ENCODE assay signal across 8 mouse cellular contexts in the genomic region with DNA sequence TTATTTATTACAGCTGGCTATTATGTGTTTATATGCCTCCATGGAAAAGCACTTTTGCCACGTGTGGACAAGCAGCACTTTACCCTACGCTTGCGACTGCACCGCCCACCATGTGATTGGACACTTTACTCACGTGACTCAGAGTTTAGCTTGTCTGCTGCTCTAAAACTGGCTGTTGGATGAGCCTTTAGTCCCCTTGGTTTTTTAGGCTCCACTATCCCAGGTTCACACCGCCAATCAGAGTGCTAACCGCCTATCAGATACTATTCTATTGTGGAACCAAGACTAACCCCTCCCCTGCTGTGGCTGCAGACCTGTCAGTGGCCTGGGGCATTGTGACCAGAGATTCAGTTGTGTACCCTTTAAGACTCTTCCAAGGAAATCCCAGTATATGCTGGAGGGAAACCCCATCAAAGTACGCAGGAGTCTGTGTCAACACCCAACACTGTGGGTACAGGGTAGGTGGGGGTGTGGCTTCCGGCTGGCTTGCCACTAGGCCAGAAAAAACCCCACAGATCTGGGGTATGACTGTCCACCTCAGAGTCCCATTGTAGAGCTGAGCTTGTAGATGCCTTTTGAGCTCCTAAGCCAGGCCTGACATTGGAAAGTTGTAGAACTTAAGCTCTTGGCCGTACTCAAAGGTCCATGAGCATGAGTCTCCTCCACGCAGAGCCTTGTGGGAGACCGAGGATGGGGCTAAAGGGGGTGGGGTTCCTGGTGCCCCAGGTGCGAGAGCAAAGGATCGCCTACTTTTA. TPM values are rescaled to one million over a fixed set of nuclear protein-coding genes. Genes with fewer than 3 reads are reported as not detected.
A peak's percentile ranks its signal among the peaks of the same experiment; 100 is the strongest.
DNase-seq lines count a peak whose midpoint lies in the region; ATAC-seq lines count a peak whose summit lies in the region.
"Had no signal": no experiment of that assay in that cellular context is flagged by ENCODE, and none has a peak within 500 bp of the region (broad histone marks: within the 10 kb centered on the region; RNA-seq: fewer than 3 reads in every experiment).

No protein-coding gene starts in this region.

- peak; percentile 55 for DNase-seq in lung, postnatal 25 days (ENCODE audit: low spot score)
- DNase-seq in splenic B cell, adult 2 months (ENCODE audit: low read depth, low spot score), result peak; percentile 83
- no peak for DNase-seq in midbrain, embryonic 14.5 days
- DNase-seq in left cerebral cortex, postnatal 14 days (ENCODE audit: low spot score in 2 of 2), result no peak
- DNase-seq: heart, postnatal 14 days had no signal

- H3K27ac ChIP-seq in midbrain, embryonic 13.5 days, result no peak overlapping the region
- no peak overlapping the region for H3K27ac ChIP-seq in midbrain, embryonic 14.5 days (replicated peaks; ENCODE audit: low read depth, low read length)

- H3K9me3 ChIP-seq in midbrain, embryonic 13.5 days, result no peaks in the 10 kb centered on the region
- no peaks in the 10 kb centered on the region for H3K9me3 ChIP-seq in midbrain, embryonic 14.5 days (ENCODE audit: control insufficient read depth, low read length)

- no peaks in the 10 kb centered on the region for H3K36me3 ChIP-seq in splenic B cell, adult 2 months (ENCODE audit: control insufficient read depth, insufficient read depth, low read length, poor library complexity, severe bottlenecking)
- H3K36me3 ChIP-seq in midbrain, embryonic 13.5 days, result no peaks in the 10 kb centered on the region
- no peaks in the 10 kb centered on the region for H3K36me3 ChIP-seq in midbrain, embryonic 14.5 days (ENCODE audit: control insufficient read depth, insufficient read depth, low read length)

- peaks cover 16% of the 10 kb centered on the region for H3K4me1 ChIP-seq in midbrain, embryonic 13.5 days (replicated peaks)
- H3K4me1 ChIP-seq in midbrain, embryonic 14.5 days (ENCODE audit: control insufficient read depth, insufficient read depth, low read length), result peaks cover 10% of the 10 kb centered on the region

- intact Hi-C loops in left cerebral cortex, postnatal 14 days (cut with DNase I), result no loop called here

- peak; percentile 63 for ATAC-seq in CD4-positive, CD25-positive, alpha-beta regulatory T cell, adult 4 months
- ATAC-seq in activated CD4-positive, CD25-positive, alpha-beta regulatory T cell, adult 4 months, result peak; percentile 62
- no peak for ATAC-seq in midbrain, embryonic 13.5 days
- no peak for ATAC-seq in midbrain, embryonic 14.5 days (ENCODE audit: low FRiP score, low TSS enrichment)

- H3K4me2 ChIP-seq in midbrain, embryonic 13.5 days (replicated peaks), result no peak overlapping the region
- no peak overlapping the region for H3K4me2 ChIP-seq in midbrain, embryonic 14.5 days (ENCODE audit: low read length)

- no peak overlapping the region for H3K4me3 ChIP-seq in midbrain, embryonic 13.5 days (replicated peaks)
- no peak overlapping the region for H3K4me3 ChIP-seq in midbrain, embryonic 14.5 days (replicated peaks; ENCODE audit: low read depth, low read length)

- WGBS in midbrain, embryonic 13.5 days, result 65% methylated on average over 14 of the region's 14 CpGs
- 65% methylated on average over 14 of the region's 14 CpGs for WGBS in midbrain, embryonic 14.5 days

- H3K27me3 ChIP-seq in splenic B cell, adult 2 months (ENCODE audit: control insufficient read depth, insufficient read depth, low read length, poor library complexity, severe bottlenecking), result no peaks in the 10 kb centered on the region
- peaks cover 17% of the 10 kb centered on the region for H3K27me3 ChIP-seq in midbrain, embryonic 13.5 days
- no peaks in the 10 kb centered on the region for H3K27me3 ChIP-seq in midbrain, embryonic 14.5 days (ENCODE audit: control insufficient read depth, insufficient read depth, low read length)

- no peak overlapping the region for H3K9ac ChIP-seq in midbrain, embryonic 13.5 days (replicated peaks)
- H3K9ac ChIP-seq in midbrain, embryonic 14.5 days (replicated peaks; ENCODE audit: low read length), result no peak overlapping the region

RNA-seq across cellular contexts. Expression of a gene that starts 32.8 kb away (rescaled TPM):
- 1 to 10 TPM in 1 of 2 experiments, under 1 TPM in 1; 0.65 to 9.4 TPM for polyA plus RNA-seq in CD4-positive, CD25-positive, alpha-beta regulatory T cell, adult 4 months (2017; shearing (Covaris generic))
- 1 to 10 TPM in 1 of 2 experiments, under 1 TPM in 1; 0.79 to 2.5 TPM for polyA plus RNA-seq in activated CD4-positive, CD25-positive, alpha-beta regulatory T cell, adult 4 months (2017; shearing (Covaris generic))
- polyA plus RNA-seq in midbrain, embryonic 13.5 days (2015; fragmentation: Nextera tagmentation; extraction: Ambion mirVana), result 3.2 and 3.3 TPM in 2 replicates
- polyA plus RNA-seq in midbrain, embryonic 14.5 days (2014; fragmentation: Nextera tagmentation; extraction: Ambion mirVana), result 4.4 and 4.9 TPM in 2 replicates
- 1 to 10 TPM; 4.8 to 9.0 TPM for total RNA-seq in left cerebral cortex, postnatal 14 days (2021)

RNA-seq across cellular contexts. Expression of a gene that starts 45.8 kb away (rescaled TPM):
- 10 to 100 TPM; 11.0 to 13.9 TPM for polyA plus RNA-seq in CD4-positive, CD25-positive, alpha-beta regulatory T cell, adult 4 months (2017; shearing (Covaris generic))
- polyA plus RNA-seq in activated CD4-positive, CD25-positive, alpha-beta regulatory T cell, adult 4 months (2017; shearing (Covaris generic)), result 10 to 100 TPM; 14.6 to 18.4 TPM
- 398 and 461 TPM in 2 replicates for polyA plus RNA-seq in midbrain, embryonic 13.5 days (2015; fragmentation: Nextera tagmentation; extraction: Ambion mirVana)
- 533 and 550 TPM in 2 replicates for polyA plus RNA-seq in midbrain, embryonic 14.5 days (2014; fragmentation: Nextera tagmentation; extraction: Ambion mirVana)
- 100 to 1,000 TPM; 486 to 490 TPM for total RNA-seq in left cerebral cortex, postnatal 14 days (2021)

Comparison
In these comparisons a context has a peak if more than half of its experiments do, and no peak if none do; other contexts are left out.
1. ATAC-seq: peak in CD4-positive, CD25-positive, alpha-beta regulatory T cell, adult 4 months (single experiment) and activated CD4-positive, CD25-positive, alpha-beta regulatory T cell, adult 4 months (single experiment); none in midbrain, embryonic 13.5 days (single experiment) and midbrain, embryonic 14.5 days (single experiment).
2. DNase-seq: peak in lung, postnatal 25 days (single experiment) and splenic B cell, adult 2 months (single experiment); none in midbrain, embryonic 14.5 days (single experiment) and left cerebral cortex, postnatal 14 days (0 of 2).
3. RNA of a gene that starts 45.8 kb away (polyA plus RNA-seq): 533 to 550 TPM in midbrain, embryonic 14.5 days and 398 to 461 TPM in midbrain, embryonic 13.5 days; 14.6 to 18.4 TPM in activated CD4-positive, CD25-positive, alpha-beta regulatory T cell, adult 4 months and 11.0 to 13.9 TPM in CD4-positive, CD25-positive, alpha-beta regulatory T cell, adult 4 months; every median in the first group is over 10 times any median in the second.